32 mouse cellular contexts compared by ENCODE assay signal in the genomic region with DNA sequence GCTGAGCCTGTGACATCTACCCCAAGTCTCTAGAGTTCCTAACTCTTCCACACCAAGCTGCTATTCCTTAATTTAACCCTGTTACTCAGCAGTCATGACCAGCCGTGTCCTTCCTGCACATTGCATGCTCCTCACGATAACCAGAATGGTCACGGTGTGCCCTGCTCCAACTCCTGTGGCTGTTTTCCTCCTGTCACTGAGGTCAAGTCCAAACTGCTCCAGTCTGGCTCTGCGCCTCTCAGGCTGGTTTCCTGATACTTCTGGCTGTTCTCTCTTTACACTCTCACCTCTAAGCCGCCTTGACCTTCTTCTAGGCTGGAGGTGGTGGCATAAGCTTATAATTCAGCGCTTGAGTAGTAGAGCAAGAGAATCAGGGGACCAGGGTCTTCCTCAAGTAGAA. TPM values are rescaled to one million over a fixed set of nuclear protein-coding genes. Genes with fewer than 3 reads are reported as not detected.
DNase-seq lines count a peak whose midpoint lies in the region; ATAC-seq lines count a peak whose summit lies in the region.
"Had no signal": no experiment of that assay in that cellular context is flagged by ENCODE, and none has a peak within 500 bp of the region (broad histone marks: within the 10 kb centered on the region; RNA-seq: fewer than 3 reads in every experiment).

No protein-coding gene starts in this region.

- H3K27ac ChIP-seq in heart, embryonic 11.5 days (ENCODE audit: low read depth, low read length): peak overlapping the region; percentile 31; the same call in 1 of the 2 replicates
- H3K27ac ChIP-seq: hindbrain, embryonic 10.5 days; intestine, embryonic 15.5 days; limb, embryonic 10.5 days; midbrain, embryonic 10.5 days; neural tube, embryonic 13.5 days had no signal

- H3K9ac ChIP-seq in heart, embryonic 11.5 days (ENCODE audit: low read depth, low read length): no peak overlapping the region
- H3K9ac ChIP-seq: forebrain, postnatal 0 days; intestine, embryonic 15.5 days; neural tube, embryonic 13.5 days had no signal

- no peak for DNase-seq in heart, postnatal 4 days
- DNase-seq in kidney, adult 8-10 months: peak; percentile 54 to 68
- DNase-seq in kidney, postnatal 4 days: no peak
- peak; percentile 15 for DNase-seq in kidney, postnatal 10 days
- DNase-seq in ovary, postnatal 36 days (ENCODE audit: low spot score): no peak
- no peak for DNase-seq in adrenal gland, postnatal 36 days
- DNase-seq: cerebellum, adult 11 months; cerebellum, adult 9-11 months; forebrain, postnatal 0 days; heart, adult 18-20 months; liver; lung, postnatal 4 days; right cerebral cortex, adult 18-20 months had no signal

- no peak overlapping the region for H3K4me3 ChIP-seq in heart, embryonic 11.5 days (ENCODE audit: low read depth, low read length)
- H3K4me3 ChIP-seq: hindbrain, embryonic 10.5 days; intestine, embryonic 15.5 days; limb, embryonic 10.5 days; midbrain, embryonic 10.5 days; myocyte; neural tube, embryonic 13.5 days had no signal

- H3K4me1 ChIP-seq in heart, embryonic 11.5 days (ENCODE audit: control insufficient read depth, insufficient read depth, low read length): peaks cover 3% of the 10 kb centered on the region

- H3K36me3 ChIP-seq in heart, embryonic 11.5 days (ENCODE audit: control insufficient read depth, insufficient read depth, low read length): no peaks in the 10 kb centered on the region; the same call in 1 of the 2 replicates

- H3K4me2 ChIP-seq in heart, embryonic 11.5 days: no peak overlapping the region
- H3K4me2 ChIP-seq: intestine, embryonic 15.5 days; neural tube, embryonic 13.5 days had no signal

- H3K27me3 ChIP-seq in heart, embryonic 11.5 days (ENCODE audit: control insufficient read depth, insufficient read depth, low read length): no peaks in the 10 kb centered on the region
- H3K27me3 ChIP-seq: intestine, embryonic 15.5 days; neural tube, embryonic 13.5 days; Patski had no signal

- 79% methylated on average over 6 of the region's 6 CpGs for WGBS in heart, embryonic 11.5 days (ENCODE audit: insufficient replicate concordance)

- no peaks in the 10 kb centered on the region for H3K9me3 ChIP-seq in heart, embryonic 11.5 days (replicated peaks; ENCODE audit: control insufficient read depth, low read length)
- H3K9me3 ChIP-seq: hindbrain, embryonic 10.5 days; intestine, embryonic 15.5 days; limb, embryonic 10.5 days; midbrain, embryonic 10.5 days; neural tube, embryonic 13.5 days had no signal

- no peak for ATAC-seq in heart, embryonic 11.5 days (replicated peaks; ENCODE audit: insufficient number of reproducible peaks, low FRiP score, low TSS enrichment)
- ATAC-seq: forebrain, postnatal 0 days; hindbrain, embryonic 16.5 days; intestine, embryonic 15.5 days; midbrain, embryonic 16.5 days; Patski had no signal

RNA-seq across cellular contexts. Expression of a gene that starts 7.8 kb away (rescaled TPM):
- polyA plus RNA-seq in heart, embryonic 11.5 days (2014; fragmentation: Nextera tagmentation; extraction: Ambion mirVana): 53.3 and 54.9 TPM in 2 replicates
- 10 to 100 TPM; 34.5 to 37.0 TPM for total RNA-seq in heart, postnatal 4 days (2021)
- total RNA-seq in adrenal gland, postnatal 36 days (2021): 10 to 100 TPM; 56.4 to 56.9 TPM

RNA-seq across cellular contexts. Expression of a gene that starts 15.9 kb away (rescaled TPM):
- 67.5 and 76.1 TPM in 2 replicates for polyA plus RNA-seq in heart, embryonic 11.5 days (2014; fragmentation: Nextera tagmentation; extraction: Ambion mirVana)
- 100 to 1,000 TPM; 122 to 125 TPM for total RNA-seq in heart, postnatal 4 days (2021)
- total RNA-seq in adrenal gland, postnatal 36 days (2021): 10 to 100 TPM; 37.0 to 39.6 TPM

RNA-seq across cellular contexts. Expression of a gene that starts 20.8 kb away (rescaled TPM):
- polyA plus RNA-seq in heart, embryonic 11.5 days (2014; fragmentation: Nextera tagmentation; extraction: Ambion mirVana): 10.0 and 12.4 TPM in 2 replicates
- total RNA-seq in heart, postnatal 4 days (2021): 10 to 100 TPM; 11.9 to 12.3 TPM
- 10 to 100 TPM; 12.6 to 14.3 TPM for total RNA-seq in adrenal gland, postnatal 36 days (2021)

RNA-seq across cellular contexts. Expression of a gene that starts 31.2 kb away (rescaled TPM):
- 12.1 and 12.6 TPM in 2 replicates for polyA plus RNA-seq in heart, embryonic 11.5 days (2014; fragmentation: Nextera tagmentation; extraction: Ambion mirVana)
- total RNA-seq in heart, postnatal 4 days (2021): 1 to 10 TPM; 7.9 to 8.8 TPM
- total RNA-seq in adrenal gland, postnatal 36 days (2021): 10 to 100 TPM; 25.2 to 26.3 TPM

RNA-seq across cellular contexts. Expression of a gene that starts 37.6 kb away (rescaled TPM):
- polyA plus RNA-seq in heart, embryonic 11.5 days (2014; fragmentation: Nextera tagmentation; extraction: Ambion mirVana): not detected in 2 replicates
- total RNA-seq in heart, postnatal 4 days (2021): not detected
- total RNA-seq in adrenal gland, postnatal 36 days (2021): not detected
- total RNA-seq: adrenal gland, adult 18-20 months; adrenal gland, postnatal 4 days; common myeloid progenitor, adult 5-6 weeks; ES-E14; heart, adult 18-20 months had no signal
- polyA plus RNA-seq: forebrain, embryonic 11.5 days; heart, embryonic 16.5 days; intestine, embryonic 15.5 days; limb, embryonic 10.5 days; liver, embryonic 16.5 days; lung, embryonic 16.5 days; neural tube, embryonic 13.5 days; urinary bladder, adult 2 months had no signal

Comparison
In these comparisons a context has a peak if more than half of its experiments do, and no peak if none do; other contexts are left out.
1. DNase-seq: peak in kidney, adult 8-10 months (2 of 2) and kidney, postnatal 10 days (single experiment); none in heart, postnatal 4 days (single experiment), kidney, postnatal 4 days (0 of 2), ovary, postnatal 36 days (single experiment) and adrenal gland, postnatal 36 days (0 of 2).